Mouse (Mus musculus) heart, adult 11 months (tissue): ENCODE measurements around the gene Hnrnpu.

Source experiments
- DNase-seq: peaks from one replicate; pipeline ENCODE4 v3.0.0; 2022

Hnrnpu gene

DNA sequence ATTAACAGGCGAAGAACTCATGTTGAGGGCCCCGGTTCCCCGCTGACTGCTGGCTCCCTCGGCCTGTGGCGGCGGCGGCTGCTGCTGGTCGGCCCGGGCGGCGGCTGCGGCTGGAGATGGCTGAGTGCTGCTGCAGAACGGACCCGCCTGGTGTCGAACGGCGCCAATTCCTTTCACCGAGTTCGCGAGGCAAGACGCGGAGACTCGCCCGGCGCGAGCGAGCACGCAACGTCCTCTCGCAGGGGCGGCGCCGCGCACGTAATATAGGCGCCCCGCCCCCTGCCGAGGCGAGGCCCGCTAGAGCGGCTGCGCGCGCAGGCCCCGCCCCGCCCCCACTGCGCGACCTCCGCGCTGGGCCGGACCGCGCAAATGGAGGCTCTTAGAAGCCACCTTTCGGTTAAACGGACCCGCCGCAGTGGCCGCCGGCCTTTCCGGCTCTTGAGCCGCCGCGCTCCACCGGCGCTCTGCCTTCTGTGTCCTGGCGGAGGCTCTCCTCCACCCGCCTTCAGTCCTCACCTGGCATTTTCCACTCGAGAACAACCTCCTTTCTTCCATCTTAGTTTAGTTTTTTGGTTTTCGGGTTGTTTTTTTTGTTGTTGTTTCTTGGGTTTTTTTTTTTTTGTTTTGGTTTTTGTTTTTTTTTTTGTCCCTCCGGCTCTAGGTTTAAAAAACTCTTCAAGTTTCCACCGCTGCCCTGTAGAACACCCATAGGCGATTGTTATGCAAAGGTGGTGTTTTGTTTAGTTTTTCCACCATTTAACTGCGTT lies at the start of gene Hnrnpu:
Gene Hnrnpu (minus strand): TSS at position 247 of the 767 bp plus-strand sequence.
- DNase-seq, result peak; percentile 100

DNA sequence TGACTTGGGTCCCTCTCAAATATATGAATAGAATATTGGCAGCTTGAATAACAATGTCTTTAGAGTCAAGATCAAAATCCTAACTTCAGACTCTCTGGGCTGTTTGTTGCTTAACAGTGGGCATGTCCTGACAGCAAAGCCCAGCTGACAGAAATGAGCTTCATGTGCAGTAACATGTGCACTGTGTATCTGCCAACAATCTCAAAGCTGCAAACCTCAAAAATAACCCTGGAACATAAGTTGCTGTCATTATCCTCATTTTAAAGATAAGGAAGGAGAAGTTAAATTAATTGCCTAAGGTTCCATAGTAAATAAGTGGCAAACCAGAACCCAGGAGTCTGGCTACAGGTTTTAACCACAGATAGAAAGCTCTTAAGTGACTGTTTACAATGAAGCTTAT lies 44.6 kb upstream of the Hnrnpu start:
- DNase-seq, result no peak

DNA sequence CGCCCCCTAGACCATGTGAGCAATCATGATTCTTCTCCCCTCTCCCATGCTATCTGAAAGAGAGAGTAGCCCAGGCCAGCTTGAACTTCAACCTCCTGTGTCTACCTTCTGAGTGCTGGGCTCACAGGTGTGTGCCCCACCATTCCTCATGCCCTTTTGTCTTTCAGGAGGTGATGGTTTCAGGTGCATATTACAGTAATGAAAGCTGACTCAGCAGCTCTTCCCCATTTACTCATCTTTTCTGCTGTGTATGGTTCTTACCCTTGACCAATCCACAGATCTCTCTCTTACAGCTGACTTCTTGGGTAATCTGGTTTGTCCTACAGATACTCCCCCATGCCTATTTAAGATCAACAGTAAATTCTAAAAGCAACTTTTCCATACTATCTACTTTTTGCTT lies 41.6 kb upstream of the Hnrnpu start:
- no peak for DNase-seq

DNA sequence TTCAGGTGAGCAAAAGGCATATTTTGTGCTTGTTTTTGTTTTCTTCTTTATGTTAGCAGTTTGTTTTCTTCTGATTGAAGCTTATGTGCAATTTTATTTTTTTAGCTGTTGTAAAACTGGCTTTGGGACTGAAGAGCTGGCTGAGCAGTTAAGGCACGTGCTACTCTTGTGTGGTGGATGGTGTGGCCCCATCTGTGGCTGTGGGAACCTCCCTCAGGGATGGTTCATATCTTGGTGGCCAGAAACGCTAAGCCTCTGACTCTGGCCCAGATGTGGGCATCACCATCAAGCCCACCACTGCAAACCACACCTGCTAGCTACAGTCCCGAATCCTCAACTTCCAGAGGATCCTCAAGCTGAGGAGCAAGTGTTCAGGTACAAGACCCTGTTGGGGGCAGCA lies 40.5 kb upstream of the Hnrnpu start:
- no peak for DNase-seq

DNA sequence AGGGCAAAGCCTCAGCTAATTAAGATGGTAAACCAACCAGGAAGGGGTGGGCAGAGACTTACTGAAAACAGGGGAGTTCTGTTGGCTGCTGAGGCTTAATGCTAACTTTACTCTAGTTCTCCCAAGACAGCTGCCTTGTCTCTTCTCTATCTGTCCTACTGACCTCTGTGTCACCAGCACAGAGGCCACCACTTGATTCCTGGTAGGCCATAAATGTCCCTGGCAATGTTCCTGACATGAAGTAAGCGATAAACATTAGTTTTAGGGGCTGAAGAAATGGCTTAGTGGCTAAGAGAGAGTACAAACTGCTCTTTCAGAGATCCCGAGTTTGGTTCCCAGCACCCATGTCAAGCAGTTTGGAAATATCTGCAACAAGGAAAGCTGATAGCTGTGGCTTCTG lies 39.3 kb upstream of the Hnrnpu start:
- no peak for DNase-seq

DNA sequence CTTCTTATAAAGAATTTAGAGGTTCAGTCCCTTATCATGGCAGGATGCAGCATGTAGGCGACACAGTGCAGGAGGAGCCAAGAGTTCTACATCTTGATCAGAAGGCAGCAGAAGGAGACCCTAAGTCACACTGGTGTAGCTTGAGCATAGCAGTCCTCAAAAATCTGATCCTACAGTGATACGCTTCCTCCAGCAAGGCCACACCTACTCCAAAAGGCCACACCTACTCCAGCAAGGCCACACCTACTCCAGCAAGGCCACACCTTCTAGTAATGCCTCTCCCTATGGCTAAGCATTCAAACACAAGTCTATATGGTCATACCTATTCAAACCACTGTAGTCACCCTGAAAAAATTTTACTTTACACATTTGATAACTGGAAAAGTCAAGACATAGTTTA lies 38.5 kb upstream of the Hnrnpu start:
- no peak for DNase-seq

DNA sequence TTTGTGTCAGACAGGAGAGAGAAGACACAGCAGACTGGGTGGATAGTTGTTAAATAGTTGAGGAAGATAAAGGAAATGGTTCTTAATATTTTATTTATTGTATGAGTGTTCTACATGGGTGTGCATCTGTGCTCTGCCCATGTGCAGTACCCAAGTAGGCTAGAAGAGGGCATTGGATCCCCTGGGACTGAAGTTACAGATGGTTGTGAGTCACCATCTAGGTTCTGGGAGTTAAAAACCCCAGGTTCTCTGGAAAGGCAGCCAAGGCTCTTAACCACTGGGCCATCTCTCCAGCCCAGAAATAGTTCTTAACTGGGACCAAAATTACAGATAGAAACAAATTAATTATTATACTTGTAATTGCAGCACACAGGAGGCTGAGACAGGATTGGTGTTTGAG lies 37.8 kb upstream of the Hnrnpu start:
- no peak for DNase-seq

DNA sequence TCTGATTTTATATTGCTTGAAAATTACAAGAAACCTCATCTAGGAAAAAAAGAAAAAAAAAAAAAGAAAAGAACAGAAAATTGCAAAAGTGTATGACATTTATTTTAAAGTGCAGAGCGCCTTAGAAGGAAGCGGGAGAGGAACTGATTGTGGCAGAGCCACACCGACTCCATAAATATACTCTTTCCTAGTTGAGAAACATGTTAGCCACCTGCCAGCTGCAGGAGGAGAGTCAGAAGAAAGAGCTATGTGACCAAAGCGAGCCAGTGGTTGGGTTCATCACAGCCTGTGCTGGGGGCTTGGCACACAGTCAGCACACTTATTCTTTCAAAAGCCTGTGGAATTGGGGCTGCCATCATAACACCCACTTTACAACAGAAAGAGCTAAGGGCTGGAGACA lies 35.1 kb upstream of the Hnrnpu start:
- peak; percentile 73 for DNase-seq

DNA sequence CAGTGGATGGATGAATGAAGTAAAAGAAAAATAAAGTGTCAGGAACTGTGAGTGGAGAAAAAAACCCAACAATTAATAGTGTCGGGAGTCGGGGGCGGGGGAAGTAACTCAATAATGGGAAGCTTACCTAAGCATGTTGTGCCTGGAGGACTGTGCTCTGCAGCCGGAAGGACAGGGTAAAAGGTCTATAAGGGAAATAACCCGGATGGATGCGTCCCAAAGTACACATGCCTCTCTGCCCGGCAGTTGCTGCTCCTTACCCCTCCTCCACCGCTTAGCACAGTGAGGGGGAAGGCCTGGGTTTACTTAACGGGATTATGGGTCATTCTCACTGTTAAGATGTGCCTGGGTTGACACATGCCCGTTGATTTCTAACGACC lies 31.7 kb upstream of the Hnrnpu start:
- peak; percentile 96 for DNase-seq

DNA sequence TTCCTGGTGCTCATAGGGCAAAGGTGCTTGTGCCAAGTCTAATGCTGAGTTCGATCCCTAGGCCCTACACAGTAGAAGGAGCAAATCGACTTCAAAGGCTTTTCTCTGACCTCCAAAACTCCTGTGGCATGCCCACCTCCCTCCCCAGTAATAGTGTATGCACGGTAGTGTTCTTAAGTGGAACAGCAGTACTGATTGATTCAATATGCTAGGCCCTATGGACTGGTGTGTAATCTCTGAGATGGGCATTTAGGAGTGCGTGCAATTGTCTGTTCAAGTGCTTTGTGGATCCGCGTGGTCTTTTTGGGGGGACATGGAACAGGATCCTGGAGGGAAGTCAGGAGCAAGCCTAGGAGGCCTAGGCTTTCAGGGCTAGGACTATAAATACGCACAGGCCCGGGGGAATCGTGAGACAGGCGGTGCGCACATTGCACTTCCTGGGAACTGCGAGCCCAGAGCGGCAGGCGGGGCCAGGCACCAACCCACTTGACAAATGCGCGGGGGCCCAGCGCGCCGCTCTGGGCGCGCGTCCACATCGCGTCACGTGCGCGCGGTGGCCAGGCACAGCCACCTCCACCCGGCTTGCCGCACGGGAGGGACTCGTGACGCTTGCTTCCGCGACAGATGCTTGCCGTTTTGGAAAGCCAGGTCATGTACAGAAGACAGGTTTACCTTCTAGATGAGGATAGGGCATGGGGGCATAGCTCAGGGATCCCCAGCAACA lies 31.1 kb upstream of the Hnrnpu start:
- peak; percentile 100 for DNase-seq

DNA sequence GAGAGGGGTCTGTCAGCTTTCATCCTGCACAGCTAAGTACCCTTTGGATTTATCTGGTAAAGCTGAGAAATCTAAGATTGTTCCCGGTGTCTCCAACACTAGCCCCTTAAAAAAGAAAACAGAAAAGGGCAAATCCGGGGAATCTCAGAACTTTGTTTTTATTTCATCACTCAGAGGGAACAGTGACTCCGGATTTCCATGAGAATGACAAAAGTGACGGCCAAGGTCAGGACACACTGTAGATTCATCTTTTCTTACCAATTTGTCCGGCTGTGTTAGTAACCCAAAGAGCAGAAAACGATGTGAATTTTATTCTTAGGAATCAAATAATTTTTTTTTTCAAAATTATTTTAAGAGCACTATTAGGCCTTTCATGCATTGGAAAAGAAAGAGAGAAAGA lies 30.5 kb upstream of the Hnrnpu start:
- no peak for DNase-seq

DNA sequence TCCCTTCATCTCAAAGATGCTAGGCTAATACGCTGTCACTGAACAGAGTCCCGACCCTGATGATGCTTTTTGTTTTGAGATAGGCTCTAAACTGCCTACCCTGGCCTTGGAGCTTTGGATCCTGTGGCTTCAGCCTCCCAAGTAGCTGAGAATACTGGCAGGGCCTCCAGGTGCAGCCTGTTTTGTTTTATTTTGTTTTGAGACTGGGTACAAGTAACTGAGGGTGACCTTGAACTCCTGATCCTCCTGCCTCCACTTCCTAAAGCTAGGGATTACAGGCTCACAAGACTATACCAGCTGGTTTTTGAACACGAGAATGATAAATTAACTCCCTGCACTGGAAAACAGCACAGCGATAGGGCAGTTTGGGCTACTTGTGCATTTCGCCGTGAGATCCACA lies 27.6 kb upstream of the Hnrnpu start:
- no peak for DNase-seq

DNA sequence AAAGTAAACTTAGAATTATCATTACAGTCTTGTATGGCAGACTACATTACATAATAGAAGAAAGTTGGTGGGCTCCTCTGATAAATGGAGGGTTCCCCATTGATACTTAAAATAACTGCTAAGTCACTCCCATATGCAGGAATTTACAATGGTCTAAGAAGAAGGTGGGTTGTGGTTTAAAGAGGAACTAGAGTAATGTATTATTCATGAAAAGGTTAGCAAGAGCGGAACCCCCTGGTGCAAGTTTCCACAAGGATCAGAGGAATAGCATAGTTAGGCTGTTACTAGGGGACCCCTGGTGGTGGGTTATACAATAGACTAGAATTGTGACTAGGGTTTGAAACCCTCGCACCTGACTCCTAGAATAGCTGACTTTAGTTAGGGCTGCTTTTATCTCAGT lies 23.1 kb upstream of the Hnrnpu start:
- DNase-seq, result no peak

DNA sequence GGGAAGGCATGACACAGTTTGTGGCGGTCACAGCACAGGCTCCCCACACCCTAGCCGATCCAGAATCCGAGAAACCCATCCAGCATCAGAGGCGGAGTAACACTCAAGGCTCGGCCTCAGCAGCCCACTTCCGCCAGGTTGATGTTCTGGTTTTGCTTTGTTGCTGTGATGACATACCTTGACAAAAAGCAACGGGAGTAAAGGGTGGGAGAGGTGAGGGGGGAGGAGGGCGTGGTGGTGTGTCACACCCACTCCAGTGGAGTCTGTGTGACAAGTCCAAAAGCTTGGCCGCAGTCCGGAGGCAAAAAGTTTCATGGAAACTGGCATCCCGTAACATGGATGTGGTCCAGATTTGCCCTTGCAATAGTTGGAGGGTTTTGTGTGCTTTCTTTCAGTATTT lies 22.7 kb upstream of the Hnrnpu start:
- no peak for DNase-seq

DNA sequence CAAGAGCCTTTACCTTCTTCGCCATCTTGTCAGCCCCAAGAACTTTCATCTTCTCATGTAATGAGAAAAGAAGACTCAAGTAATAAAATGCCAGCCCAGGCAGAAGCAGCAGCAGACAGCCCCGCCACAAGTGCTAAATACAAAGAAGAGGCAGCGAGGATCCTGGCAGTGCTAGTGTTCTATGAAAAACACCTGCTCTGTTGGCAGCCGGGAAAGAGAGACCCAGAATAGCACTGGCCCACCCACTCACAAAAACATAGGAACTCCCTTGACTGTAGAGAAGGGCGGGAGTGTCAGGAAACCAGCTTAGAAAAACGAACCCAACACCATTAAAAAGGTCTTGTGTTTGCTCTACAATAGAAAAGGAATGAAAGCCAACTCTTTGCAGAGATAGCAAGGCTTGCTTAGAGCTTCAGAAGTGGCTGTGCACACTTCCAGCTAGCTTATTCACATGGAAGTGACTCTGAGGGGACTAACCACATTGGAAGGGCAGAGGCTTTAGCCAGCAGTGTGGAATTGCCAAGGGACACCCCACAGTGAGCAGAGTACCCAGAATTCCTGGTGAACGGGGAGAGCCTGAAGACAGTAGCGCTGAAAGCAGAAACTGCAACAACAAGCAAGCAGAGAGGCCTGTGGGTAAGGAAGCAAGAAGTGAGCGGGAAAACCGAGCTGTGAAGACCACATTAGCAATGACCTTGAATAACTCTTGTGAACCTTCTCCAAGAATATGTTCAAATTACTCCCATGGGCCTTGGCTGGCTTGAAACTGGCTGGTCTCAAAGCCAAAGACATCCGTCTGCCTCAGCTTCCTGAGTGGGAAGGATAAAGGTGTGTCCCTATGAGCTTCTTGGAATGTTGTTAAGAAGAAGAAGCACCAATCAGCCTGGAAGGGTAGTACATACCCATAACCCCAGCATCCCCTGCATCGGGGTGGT lies 20.4 kb upstream of the Hnrnpu start:
- peak; percentile 93 for DNase-seq

DNA sequence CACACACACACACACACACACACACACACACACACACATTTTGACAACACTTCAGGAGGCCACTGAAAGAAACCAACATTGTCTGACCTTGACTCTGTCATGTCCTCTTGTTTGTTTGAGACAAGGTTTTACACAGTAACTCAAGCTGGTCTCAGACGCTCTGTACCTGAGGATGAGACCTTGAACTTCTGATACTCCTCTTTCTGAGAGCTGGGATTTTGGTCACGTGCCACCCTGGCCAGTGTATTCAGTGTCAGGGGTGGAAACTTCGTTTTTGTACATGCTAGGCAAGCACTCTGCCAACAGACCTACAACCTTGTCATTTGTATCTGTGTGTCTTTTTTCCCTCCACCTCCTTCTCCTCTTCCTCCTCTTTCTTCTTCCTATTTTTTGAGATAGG lies 17.0 kb upstream of the Hnrnpu start:
- DNase-seq, result no peak

DNA sequence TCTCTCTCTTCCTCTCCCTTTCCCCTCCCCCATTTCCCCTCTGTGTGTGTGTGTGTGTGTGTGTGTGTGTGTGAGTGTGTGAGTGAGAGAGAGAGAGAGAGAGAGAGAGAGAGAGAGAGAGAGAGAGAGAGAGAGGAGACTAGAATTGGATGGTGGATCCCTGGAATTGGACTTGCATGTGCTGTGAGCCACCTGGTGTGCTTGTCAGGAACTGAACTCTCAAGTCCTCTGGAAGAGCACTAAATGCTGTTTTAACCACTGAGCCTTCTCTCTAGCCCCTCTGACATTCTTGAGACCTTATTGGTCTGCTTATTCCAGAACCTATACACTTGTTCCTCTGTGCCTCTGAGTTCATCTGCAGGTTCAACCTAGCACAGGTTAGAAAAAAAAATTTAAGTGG lies 14.0 kb upstream of the Hnrnpu start:
- DNase-seq, result no peak

DNA sequence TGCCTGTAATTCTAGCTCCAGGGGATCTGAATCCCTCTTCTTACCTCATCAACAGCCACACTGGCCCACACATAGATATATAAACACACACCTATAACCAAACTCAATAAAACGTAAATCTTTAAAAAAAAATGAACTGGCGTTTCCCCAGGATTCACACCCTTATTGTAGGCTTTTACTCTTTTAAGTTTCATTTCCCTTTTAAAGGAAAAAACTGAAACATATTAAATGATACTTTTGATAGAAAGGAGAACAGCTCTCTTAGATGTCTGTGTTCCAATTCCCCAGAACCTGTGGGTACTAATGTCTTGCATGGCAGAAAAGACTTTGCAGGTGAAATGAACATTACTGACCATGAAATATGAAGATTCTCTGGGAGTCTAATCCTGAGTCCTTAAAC lies 13.2 kb upstream of the Hnrnpu start:
- DNase-seq, result no peak

DNA sequence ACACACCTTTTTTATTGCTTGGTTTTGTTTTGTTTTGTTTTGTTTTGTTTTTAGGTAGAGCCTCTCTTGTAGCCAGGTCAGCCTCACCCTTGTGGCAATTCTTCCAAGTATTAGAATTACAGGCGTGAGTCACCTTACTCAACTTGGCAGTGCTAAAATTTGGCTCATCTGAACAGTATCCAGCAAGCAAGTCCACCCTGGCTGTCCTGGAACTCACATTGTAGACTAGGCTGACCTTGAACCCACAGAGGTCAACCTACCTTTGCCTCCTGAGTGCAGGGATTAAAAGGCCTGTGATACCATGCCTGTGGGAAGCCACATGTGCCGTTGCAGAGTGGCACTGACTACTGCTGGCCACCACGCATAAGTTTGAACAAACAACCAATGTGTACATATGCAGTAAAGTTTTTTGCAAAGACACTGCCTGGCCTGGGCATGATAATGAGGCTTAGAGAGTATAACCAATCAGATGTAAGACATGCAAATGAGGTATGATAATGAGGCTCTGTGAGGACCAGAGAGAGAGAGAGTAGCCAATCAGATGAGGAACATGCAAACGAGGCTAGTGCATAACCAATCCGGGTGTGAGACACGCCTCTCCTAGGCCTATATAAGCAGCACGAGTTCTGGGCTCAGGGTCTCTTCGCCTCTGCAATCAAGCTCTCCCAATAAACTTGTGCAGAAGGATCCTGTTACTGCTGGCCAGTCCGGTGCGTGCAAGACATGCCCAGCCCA lies 6.6 kb upstream of the Hnrnpu start:
- peak; percentile 85 for DNase-seq

DNA sequence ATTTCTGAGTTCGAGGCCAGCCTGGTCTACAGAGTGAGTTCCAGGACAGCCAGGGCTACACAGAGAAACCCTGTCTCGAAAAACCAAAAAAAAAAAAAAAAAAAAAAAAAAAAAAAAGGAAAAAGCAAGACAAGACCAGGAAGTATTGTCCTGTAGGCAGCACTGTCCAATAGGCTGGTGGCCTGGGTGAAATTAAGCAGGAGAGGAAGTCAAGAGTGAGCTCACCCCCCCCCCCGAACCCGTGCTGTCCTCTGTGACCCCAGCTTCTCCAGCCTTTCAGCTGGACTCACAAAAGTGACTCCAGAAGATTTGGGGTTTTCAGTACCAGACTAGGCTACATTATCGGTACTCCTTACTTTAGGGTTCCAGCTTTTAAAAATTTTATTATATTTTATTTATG lies 5.0 kb upstream of the Hnrnpu start:
- peak; percentile 89 for DNase-seq

DNA sequence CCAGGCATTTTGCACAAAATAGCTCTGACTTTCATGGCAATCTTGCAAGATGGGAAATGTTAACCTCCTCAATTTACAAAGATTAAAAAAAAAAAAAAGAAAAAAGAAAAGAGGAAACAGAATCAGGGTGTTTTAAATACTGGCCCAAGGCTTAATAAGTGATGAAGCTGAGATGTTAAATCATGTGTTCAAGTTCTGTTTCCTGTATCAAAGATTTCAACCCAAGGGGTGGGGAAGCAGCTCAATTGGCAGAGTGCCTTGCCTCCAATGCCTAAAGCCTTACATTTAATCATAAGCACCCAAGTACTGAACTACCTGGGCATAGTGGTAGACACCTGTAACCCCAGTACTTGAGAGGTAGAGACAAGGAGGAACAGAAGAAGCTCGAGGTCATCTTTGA lies 4.5 kb upstream of the Hnrnpu start:
- peak; percentile 90 for DNase-seq

DNA sequence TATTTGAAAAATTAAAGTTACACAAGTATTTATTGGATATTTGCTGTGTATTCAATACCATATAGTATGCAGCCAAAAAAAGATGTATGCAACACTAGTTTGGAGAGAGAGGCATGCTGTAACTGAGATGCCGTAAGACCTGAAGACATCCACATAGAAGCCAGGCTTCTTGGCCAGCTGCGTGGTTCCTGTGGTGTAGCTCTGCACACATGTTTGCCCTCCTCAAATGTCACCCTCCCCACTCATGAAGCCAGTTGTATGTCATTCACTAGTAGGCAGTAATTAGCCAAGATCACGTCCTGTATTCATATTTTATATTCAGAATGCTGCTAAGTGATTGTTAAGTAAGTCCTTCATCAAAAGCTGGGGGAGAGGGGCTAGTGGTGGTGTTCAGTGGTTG lies 3.8 kb upstream of the Hnrnpu start:
- peak; percentile 85 for DNase-seq

DNA sequence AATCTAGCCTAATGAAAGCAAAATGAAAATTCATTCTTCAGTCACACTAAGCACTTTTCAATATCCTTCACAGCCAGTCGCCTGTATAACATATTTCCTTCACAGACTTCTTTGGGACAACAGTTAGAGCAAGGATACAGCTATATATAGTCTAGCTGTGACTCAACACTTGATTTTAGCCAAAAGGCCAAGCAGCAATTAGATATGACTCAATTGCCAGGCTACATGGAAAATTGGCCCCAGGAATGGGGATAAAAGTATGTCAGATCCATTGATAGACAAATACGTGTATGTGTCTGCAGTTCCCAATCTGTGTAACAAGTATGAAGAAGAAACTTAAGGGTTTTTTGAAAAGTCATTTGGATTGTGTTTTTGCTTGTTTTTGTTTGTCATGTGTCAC lies 2.6 kb upstream of the Hnrnpu start:
- DNase-seq, result peak; percentile 36
